Mouse (Mus musculus) right cerebral cortex, postnatal 14 days (tissue): ENCODE measurements around the gene Grifin.

Experiments
- DNase-seq: peaks from one replicate; pipeline ENCODE4 v3.0.0; 2022

Gene Grifin

DNA sequence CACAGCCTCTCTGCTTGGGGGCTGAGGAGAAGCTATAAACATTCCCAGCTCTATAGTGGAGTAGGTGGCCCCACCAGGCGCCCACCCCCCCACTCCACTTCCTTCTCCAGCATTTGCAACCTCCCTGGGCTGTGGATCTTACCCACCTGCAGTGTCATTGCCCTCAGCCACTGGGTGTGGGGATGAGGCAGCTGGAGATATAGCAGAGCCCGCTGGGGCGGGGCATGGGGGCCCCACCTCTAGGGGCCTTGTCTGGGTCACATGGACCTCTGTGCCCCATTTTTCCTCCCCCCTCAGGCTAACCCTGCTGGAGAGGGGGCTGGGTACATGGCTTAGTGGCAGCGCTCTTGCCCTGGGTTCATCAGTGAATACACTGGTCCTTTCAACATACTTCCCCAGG is at the start of gene Grifin:
Grifin (minus strand) TSS at position 176 of the 400 bp plus-strand sequence.
- no peak for DNase-seq

DNA sequence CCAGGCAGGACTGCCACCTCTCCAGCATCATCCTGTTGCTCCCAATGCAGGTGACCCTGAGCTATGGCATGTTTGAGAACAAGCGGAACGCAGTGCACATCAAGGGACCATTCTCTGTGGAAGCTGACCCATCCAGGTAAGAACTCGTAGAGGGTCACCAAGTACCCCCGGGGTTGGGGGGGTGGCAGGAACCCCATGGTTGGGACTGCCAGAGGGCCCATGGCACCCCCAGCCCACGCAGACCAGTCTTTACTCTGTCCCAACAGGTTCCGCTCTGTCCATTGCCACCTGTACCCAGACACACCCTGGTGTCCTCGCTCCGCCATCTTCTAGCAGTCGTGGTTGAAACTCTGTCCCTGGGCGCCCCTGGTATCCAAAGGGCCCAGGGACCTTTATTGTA is 49.3 kb upstream of the Grifin start:
- no peak for DNase-seq

DNA sequence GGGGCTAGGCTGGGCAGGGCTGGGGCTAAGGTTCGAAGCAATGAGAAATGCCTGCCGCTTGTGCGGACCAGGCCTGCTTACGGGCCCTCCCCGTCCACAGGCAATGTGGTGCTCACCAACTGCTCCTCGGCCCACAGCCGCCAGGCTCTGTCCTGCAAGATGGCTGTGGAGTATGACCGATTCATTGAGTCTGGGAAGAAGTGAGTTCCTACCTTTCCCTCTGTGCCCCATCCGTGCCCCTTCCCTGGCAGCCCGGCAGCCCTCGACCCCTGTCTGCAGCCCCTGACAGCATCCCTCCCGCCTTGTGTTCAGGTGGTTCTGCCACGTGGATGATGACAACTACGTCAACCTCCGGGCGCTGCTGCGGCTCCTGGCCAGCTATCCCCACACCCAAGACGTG is 47.3 kb upstream of the Grifin start:
- no peak for DNase-seq

DNA sequence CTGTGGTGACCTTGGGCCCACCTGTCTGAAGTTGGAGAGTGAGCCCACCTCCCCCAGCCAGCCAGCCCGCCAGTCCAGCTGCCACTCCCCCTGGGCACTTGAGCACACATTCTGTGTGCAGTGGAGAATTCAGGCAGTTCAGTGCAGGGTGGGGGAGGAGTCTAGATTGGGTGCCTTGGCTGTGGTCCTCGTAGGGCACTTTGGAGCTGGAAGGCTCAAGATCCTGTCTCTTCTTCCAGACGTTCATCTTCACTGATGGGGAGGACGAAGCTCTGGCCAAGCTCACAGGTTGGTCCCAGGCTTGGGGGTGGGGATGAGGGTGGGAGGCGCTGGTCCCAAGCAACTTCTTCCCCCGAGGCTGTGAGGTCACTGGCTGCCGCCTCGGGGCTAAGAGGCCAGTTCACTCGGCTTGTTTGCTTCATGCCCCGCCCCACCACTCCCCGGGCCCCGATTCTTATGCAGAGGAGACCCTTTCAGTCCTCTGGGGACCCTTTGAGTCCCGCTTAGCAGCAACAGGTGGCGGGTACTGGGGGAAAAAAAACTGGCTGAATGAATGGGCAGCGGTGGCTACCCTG is 46.8 kb upstream of the Grifin start:
- no peak for DNase-seq

DNA sequence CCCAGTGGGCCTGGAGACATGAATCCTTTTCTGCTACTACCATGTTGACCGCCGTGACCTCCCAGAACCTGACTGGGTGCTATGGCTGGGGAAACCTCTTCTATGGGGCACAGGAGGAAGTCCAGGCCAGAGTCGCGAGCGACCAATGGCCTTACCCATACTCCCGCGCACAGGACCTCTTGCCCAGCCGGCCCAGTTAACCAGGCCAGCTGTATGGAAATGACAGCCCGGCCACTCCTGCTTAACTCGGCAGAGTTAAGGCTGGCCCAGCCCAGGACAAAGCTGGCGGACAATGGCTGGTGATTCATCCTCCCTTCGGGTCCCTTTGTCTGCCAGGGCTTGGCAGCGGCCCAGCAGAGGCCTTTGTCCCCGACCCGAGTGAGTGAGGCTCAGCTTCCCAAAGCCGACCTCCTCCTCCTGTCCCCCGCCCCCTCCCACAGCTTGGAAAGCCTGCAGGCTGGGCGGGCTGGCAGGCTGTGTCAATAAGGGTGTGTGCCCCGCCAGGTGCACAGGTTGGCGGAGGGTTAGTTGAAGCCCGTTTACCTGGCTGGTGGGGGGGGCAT is 46.2 kb upstream of the Grifin start:
- DNase-seq, result peak; percentile 59

DNA sequence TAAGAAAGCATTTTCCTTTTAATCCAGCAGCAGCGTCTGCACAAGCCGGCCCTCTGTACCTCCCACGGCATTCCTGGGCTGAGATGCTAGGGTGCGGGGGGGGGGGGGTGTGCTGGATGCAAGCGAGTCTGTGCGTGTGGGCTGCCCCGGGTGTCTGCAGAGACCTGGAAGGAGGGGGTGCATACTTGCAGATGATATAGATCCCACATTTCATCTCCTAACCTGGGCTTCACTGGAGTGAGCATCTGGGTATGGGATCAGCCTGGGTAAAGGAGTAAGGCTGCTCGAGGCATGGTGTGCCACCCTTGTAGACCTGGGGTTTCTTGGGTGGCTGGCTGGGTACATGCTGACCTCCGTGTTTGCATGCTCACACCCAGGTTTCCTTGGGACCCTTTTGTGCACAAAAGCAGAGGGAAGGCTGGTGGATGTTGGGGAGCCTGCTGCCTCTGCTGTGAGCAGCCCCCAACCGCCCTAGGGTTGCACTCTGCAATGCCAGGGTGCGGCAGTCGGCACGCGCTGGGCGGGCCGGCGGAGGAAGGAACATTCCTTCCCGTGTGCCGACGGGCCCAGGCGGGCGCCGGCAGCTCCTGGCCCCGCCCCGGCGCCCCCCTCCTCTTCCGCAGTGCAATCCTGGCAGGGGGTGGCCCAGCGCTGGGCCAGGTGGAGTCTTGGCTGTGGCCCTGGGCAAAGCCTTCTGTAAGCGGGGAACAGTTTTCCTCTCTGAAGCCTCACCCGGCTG is 45.6 kb upstream of the Grifin start:
- DNase-seq, result no peak

DNA sequence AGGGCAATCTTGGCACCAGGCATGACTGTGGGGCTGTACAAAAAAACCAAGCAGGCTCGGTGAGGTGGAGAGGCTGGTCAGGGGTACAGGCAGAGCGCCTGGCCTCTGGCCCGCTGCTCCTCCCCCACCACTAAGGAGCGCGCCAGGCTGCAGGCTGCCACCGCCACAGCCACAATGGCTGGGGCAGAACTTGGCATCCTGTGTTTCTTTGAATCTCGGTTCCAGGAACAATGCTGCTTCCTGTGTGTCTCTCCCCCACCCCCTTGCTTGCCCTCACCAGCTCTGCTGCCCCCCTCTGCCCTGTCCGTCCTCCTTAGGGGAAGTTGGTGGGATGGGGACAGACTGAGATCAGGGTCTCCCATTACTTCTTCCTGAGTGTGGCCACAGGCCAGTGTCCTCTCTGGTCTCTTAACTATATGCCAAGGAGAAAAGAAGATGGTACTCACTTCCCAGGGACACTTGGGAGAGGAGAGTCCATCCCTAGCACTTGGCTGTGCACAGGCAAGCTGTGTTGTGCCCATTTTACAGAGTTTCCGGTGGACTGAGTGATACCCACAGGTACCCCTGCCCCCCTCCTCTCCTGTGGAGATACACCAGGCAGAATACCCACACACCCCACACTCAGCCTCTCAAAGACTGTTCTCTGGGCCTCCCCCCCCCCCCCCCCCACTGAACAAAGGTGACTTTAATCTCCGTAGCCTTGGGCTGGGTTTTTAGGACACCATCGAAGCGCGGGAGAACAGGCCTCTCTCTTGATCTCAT is 44.8 kb upstream of the Grifin start:
- DNase-seq, result no peak

DNA sequence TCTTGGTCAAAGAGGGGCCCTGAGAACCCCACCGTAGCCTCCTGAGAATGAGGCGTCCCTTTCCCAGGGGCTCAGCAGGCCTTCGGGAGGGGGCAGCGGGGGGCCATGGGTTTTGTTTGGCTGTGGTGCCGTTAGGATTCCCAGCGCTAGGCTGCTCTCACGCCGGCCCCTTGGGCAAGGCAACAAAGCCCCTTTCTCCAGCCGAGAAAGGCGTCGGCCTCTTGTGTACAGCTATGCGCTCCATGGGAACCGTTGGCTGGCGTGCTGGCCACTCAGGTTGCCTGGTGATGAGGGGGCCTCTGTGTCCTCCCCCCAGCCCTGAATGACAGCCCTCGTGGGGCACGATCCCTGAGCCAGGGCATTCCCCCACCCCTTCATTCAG is 43.8 kb upstream of the Grifin start:
- DNase-seq, result no peak

DNA sequence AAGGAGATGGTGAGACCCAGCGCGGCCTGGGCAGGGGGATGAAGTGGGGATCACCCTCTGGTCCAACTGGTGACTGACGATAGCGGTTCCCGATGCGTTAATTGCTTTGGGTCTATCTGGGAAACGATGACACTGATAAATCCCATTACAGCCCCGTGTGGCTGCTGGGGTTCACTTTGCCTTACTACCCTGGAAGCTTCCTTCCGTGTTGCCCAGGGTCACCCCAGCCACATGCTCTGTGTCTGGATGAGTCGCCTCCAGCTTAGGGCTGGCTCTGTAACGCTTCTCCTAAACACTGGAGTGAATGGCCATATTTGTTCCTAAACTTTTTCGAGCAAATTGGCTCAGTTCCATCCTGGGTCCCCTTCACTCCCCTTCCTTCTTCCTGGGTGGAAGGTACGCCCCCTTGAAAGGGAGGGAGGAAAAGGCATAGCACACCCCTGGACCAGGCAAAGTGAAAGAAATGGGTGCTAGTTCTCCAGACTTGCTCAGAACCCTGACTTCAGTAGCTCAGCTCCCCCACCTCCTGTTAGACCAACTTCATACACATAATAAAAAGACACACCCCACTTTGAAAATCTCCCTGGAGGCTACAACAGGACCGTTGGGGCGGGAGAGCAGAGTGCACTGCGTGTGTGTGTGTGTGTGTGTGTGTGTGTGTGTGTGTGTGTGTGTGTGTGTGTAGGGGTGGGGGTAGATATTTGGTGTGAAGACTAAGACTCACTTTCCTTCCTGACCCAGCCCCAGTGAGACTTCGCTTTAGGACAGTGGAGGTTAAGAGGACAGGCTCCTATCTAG is 43.2 kb upstream of the Grifin start:
- no peak for DNase-seq

DNA sequence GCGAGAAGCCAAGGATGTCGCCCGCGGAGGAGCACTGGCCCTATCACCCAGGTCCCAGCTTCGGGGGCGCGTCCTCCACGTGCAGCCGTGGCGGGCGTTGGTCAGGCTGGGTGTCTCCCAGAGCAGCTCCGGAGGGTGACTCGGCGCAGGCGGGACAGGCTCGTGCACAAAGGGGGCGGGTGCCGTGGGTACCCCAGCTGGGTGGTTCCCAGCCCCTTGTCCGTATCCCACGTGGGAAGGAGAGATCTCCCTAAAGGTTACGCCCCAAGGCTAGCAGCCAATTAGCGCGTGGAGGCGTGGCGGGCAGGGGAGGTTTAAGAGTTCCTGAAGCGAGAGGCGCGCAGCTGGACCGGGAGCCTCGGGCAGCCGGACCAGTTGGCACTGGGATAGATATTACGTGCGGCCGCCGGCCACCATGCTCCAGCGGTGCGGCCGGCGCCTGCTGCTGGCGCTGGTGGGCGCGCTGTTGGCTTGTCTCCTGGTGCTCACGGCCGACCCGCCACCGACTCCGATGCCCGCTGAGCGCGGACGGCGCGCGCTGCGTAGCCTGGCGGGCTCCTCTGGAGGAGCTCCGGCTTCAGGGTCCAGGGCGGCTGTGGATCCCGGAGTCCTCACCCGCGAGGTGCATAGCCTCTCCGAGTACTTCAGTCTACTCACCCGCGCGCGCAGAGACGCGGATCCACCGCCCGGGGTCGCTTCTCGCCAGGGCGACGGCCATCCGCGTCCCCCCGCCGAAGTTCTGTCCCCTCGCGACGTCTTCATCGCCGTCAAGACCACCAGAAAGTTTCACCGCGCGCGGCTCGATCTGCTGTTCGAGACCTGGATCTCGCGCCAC is 42.3 kb upstream of the Grifin start, which contains the start of gene Lfng:
Lfng (plus strand) TSS at position 320 of the 835 bp plus-strand sequence.
- peak; percentile 77 for DNase-seq

DNA sequence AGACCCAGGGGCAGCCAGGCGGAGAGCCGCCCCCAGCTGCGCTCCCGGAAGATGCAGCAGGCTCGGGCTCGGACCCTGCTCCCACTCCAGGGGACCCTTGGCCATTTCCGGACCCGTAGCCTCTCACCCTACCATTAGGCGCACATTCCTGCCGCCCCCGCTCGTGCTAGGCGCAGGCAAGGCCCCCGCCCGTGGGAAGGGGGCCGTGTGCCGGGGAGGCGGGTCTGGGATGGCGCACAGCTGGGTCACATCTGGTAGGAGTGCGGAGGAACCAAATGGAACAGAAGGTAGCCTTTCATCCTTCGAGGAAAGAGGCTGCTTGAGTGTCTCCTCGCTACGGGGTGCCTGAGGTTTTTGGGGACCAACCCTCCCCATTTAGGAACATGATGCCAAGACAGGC is 41.5 kb upstream of the Grifin start:
- no peak for DNase-seq

DNA sequence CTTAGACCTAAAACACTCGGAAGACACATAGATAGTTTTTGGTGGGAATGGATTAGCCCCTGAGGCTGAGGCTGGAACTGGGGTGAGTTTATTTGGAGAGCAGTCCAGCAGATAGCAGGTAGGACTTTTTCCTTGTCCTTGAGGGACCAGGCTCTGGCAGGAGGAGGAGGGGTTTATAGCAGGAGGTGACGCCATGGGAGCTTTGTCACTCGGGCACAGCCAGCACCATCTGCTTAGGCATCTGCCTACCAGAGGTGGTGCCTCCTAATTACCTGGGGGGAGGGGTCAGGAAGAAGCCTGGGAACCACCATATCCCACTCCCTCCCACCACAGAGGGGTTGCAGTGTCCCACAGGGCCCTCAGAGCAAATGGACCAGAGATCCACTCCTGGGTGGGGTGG is 40.4 kb upstream of the Grifin start:
- no peak for DNase-seq

DNA sequence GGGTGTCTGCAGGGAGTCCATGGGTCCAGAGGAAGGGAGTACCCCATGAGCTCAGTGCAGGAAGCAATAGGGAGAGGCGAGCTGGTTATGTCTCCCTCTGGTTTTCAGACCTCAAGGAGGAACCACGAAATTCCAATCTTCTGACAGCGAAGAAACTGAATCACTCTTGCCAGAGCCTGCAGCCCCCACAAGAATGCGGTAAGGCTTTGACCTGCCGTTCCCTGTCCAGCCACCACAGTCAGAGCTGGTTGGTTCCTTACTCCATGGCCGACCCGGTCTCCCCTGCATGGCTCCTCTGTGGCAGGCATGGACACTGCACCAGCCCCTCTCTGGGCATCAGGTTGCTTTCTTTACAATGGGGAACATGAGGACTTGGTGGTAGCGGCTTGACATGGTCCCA is 39.5 kb upstream of the Grifin start:
- no peak for DNase-seq

DNA sequence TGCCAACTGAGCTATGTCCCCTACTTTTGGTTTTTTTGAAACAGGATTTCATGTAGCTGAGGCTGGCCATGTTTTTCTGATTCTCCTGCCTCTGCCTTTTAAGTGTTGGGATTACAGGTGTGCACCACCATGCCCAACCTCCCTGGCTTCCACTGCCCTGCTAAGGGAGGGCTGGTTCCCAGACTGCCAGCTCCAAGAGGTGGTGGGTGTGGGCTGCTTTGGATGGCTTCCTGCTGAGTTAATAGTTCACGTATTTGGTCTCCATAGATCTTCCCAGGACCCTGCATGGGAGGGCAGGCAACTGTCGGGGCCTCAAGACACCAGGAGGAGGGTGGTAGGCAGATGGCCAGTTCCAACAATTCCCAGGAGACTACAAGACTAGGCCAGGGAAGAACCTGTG is 37.7 kb upstream of the Grifin start:
- DNase-seq, result no peak

DNA sequence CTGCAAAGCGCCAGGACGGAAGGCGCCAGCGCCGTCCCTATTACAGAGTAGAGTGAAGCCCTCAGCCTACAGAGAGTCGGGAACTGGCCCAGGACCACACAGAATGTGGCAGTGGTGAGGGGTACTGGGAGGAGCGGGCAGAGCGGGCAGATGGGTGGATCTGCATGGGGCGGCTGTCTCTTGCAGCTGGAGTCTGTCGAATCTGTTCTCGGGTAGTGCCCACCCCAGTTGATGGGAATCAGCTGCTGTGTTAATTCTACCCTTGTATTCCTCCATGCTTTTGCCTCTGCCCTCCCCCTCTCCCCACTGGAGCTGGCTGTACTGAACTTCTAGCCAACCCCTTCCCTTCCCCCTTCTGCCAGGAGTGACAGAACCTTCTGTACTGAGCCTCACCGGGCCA is 36.8 kb upstream of the Grifin start:
- no peak for DNase-seq

DNA sequence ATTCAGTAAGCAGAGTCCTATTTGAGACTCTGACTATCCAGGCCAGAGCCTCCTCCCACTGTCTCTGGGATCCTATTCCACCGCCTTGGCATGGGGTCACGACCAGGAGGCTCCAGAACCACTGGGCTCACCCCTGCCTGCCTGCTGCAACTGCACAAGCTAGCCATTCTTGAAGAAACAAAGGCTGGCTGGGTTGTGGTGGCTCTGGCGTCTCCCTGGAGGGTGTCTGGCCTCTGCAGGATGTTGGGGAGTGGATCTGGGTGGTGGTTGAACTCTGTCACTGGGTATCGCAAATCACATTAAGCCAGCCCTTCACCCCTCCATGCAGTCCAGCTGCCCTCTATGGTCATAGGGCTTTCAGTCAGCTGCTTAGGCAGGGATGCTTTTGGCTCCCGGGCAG is 35.1 kb upstream of the Grifin start:
- no peak for DNase-seq

DNA sequence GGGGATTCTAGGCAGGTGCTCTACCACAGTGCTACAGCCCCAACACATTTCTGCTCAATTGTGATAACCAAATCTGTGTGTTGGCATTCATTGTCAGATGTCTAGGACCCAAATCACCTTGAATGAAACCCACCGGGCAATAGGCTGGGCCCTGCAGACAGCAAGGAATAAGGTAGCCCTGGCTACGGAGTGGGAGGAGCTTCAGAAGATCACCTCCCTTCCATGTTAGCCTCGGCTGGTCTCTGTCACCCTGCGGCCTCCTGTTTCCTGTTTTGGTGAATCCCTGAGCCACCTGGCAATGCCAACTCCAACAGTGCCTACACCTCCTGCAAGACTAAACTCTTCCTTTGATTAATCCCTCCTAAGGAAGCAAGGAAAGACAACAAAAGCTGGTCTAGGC is 32.9 kb upstream of the Grifin start:
- no peak for DNase-seq

DNA sequence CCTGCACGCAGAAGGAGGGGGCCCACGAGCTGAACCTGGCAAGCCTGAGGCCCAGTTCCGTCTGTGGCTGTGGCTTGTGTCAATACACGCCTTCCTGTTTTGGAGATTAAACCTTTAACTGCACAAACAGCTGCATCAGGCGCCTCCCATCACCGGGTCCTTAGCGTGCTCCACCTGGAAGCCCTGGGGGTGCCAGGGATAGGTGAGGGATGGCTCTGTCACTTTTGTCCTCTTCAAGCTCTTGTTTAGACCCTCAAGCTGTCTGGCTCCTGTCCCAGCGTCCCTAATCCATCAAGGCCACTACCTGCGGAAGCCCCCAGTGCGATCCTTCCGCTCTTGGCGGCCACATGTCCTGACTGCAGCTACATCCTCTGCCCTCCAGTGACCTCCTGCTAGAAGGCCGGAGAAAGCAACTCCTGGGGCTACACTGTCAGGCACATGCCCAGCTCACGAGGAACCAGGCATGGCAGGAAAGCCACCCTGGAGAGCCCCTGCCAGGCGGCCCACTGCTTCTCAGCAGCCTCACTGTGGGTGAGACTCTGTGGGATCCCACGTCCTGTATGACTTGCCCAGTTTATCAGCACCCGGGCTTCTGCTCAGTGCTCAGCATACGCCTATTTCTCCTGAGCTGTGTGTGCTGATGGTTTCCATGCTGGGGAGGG is 32.2 kb upstream of the Grifin start:
- DNase-seq, result no peak

DNA sequence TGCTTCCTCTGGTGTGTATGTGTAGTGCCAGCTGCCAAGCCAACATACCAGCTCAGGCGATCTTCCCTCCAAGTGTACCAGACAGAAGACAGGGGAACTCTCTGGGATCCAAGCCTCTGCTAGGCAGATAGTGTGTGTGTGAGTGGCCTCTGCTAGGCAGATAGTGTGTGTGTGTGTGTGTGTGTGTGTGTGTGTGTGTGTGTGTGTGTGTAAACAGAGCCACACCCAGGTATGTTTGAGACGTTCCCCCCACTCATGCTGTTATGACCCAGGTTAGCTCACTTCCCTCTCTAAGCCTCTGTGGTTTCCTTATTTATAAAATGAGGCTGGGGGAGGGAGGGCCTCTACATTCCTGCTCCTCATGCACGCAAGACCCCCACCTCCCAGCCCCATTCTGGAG is 31.6 kb upstream of the Grifin start:
- DNase-seq, result no peak

DNA sequence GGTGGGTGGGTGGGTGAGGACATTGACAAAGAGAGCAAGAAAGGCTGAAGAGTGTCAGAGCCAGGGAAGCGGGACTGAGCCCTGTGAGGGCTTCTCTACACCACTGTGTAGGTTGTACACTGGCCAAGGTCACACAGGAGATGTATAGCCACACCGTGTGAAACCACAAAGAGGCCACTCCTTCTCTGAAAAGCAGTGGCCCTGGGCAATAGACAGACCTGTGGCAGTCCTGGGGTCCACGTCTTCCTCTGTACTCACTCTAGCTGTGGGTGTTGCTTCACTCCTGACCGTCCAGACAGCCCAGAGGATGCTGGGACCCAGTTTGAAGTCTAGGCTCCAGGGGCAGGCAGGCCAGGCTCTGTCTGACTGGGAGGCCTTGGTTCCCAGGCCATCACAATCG is 30.0 kb upstream of the Grifin start:
- DNase-seq, result no peak

DNA sequence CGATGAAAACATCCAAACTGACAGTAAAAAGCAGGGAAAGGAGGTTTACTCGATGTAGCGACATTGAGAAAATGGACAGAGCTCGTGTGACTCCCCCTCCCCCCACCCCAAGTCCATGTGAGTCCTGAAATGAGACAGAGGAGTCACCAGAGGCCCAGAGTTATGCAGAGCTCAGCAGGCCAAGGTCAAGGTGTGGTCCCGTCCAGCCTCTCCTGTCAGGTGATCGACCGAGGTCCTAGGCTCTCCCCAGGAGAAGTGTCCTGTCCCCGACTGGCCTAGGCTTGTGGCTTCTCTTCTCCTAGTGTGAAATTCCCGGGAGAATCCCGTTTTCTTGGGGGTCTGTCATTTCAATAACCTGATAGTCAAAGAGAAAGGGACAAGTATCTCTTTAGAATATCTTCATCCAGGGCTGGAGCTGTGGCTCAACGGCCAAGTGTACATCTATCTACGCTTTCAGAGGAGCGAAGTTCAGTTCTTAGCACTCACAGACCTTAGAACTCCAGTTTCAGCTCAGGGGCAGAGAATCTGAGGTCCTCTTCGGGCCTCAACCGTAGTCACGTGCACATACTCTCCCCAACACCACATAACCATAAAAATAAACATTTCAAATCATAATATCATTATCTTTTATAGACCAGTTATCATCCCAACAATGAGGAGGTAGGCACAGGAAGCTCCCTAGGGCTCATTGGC is 24.4 kb upstream of the Grifin start:
- DNase-seq, result no peak
